Mouse (Mus musculus): ENCODE results near the gene Anks1b. TPM values are rescaled to one million over a fixed set of nuclear protein-coding genes. Genes with fewer than 3 reads are reported as not detected.
A peak's percentile ranks its signal among the peaks of the same experiment; 100 is the strongest.

Anks1b gene
- polyA plus RNA-seq, 1 experiment from 2014 or later: 1.8 TPM

DNA sequence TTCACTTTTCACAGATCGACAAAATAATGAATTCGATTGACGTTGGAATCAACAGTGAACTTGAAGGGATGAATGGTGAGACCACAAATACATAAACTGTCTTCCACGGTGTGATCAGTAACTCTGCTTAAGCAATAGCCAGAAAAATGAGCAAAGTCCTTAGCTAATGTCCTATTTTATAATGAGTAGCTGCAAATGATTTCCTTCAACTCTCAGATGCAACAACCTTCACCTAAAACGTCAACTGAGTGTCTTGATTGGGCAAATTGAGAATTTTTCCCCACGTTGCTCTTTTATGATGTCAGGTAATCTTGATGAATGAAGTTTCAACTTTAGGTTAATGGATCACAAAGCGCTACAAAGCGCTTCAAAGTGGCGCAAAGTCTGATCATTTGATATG lies 639.5 kb downstream of the Anks1b start:
- DNase-seq (ENCODE audit: low spot score) (no peak), ATAC-seq (ENCODE audit: low FRiP score, low TSS enrichment) (no peak)
- 66% methylated on average over 9 of the region's 9 CpGs for WGBS
- TF ChIP-seq EP300 (optimal IDR thresholded peaks at IDR 0.05) (no peak), CTCF (IDR thresholded peaks at IDR 0.05; ENCODE audit: low read depth) (no peak)
- Histone ChIP-seq H3K4me3 (ENCODE audit: low read depth, low read length) (no peak overlapping the region), H3K27me3 (ENCODE audit: control insufficient read depth, insufficient read depth, low read length) (no peaks in the 10 kb centered on the region), H3K4me1 (replicated peaks; ENCODE audit: control insufficient read depth, insufficient read depth) (no peaks in the 10 kb centered on the region), H3K36me3 (ENCODE audit: control insufficient read depth, insufficient read depth, low read length) (no peaks in the 10 kb centered on the region), H3K9ac (ENCODE audit: low read length) (no peak overlapping the region), H3K4me2 (replicated peaks; ENCODE audit: low read depth) (no peak overlapping the region), H3K27ac (replicated peaks) (no peak overlapping the region), H3K9me3 (ENCODE audit: control insufficient read depth, low read length) (no peaks in the 10 kb centered on the region)

DNA sequence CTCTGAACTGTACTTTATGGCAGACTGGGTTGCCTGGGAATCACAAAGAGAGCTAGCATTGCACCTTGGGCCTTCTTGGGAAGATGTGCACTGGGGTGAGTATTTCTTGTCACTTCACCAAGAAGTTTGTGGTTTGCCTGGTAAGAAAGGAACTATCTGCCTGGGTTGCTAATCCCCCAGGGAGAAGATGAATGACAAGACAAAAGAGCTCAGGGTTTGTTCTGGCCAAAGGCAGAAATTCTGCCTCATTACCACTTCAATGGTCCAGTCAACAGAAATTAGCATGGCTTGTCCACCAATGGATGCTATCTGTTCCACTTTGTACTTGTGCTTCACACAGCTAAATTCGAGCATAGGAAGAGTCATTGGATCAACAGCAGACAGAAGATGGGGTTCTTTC lies 658.5 kb downstream of the Anks1b start:
- WGBS: 77% methylated on average over 1 of the region's 1 CpGs
- ATAC-seq (ENCODE audit: low FRiP score, low TSS enrichment) (no peak), DNase-seq (ENCODE audit: low spot score) (no peak)
- Histone ChIP-seq H3K27ac (replicated peaks) (no peak overlapping the region), H3K9ac (ENCODE audit: low read length) (no peak overlapping the region), H3K27me3 (ENCODE audit: control insufficient read depth, insufficient read depth, low read length) (no peaks in the 10 kb centered on the region), H3K4me2 (replicated peaks; ENCODE audit: low read depth) (no peak overlapping the region), H3K4me1 (replicated peaks; ENCODE audit: control insufficient read depth, insufficient read depth) (no peaks in the 10 kb centered on the region), H3K4me3 (ENCODE audit: low read depth, low read length) (no peak overlapping the region), H3K9me3 (ENCODE audit: control insufficient read depth, low read length) (no peaks in the 10 kb centered on the region), H3K36me3 (ENCODE audit: control insufficient read depth, insufficient read depth, low read length) (no peaks in the 10 kb centered on the region)
- no peak for TF ChIP-seq EP300 (optimal IDR thresholded peaks at IDR 0.05)
- no peak for TF ChIP-seq CTCF (IDR thresholded peaks at IDR 0.05; ENCODE audit: low read depth)

DNA sequence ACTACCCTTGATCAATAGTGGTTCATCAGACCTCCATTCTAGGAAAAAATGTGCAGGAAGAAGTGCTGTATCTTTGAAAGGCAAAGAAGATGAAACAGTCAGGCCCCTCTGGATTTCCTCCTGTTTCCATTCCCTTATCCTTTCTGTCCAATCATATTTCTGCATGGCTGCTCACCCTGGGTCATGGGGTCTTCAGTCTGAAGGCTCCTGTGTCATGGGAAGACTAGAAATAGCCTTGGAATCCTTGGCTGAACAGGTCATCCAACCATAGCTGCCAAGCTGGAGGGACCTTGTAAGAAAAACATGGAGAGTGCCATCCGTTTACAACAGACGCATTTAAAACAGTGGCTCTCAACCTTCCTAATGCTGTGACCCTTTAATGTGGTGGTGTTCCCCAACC lies 662.1 kb downstream of the Anks1b start:
- DNase-seq (ENCODE audit: low spot score) (no peak), ATAC-seq (ENCODE audit: low FRiP score, low TSS enrichment) (no peak)
- H3K27ac ChIP-seq (replicated peaks): no peak overlapping the region
- H3K4me1 ChIP-seq (replicated peaks; ENCODE audit: control insufficient read depth, insufficient read depth): no peaks in the 10 kb centered on the region
- no peak overlapping the region for H3K4me3 ChIP-seq (ENCODE audit: low read depth, low read length)
- TF ChIP-seq CTCF (IDR thresholded peaks at IDR 0.05; ENCODE audit: low read depth) (no peak), EP300 (optimal IDR thresholded peaks at IDR 0.05) (no peak)
- no peak overlapping the region for H3K4me2 ChIP-seq (replicated peaks; ENCODE audit: low read depth)
- 88% methylated on average over 2 of the region's 2 CpGs for WGBS
- H3K9me3 ChIP-seq (ENCODE audit: control insufficient read depth, low read length): no peaks in the 10 kb centered on the region
- H3K27me3 ChIP-seq (ENCODE audit: control insufficient read depth, insufficient read depth, low read length): no peaks in the 10 kb centered on the region
- H3K36me3 ChIP-seq (ENCODE audit: control insufficient read depth, insufficient read depth, low read length): no peaks in the 10 kb centered on the region
- no peak overlapping the region for H3K9ac ChIP-seq (ENCODE audit: low read length)

DNA sequence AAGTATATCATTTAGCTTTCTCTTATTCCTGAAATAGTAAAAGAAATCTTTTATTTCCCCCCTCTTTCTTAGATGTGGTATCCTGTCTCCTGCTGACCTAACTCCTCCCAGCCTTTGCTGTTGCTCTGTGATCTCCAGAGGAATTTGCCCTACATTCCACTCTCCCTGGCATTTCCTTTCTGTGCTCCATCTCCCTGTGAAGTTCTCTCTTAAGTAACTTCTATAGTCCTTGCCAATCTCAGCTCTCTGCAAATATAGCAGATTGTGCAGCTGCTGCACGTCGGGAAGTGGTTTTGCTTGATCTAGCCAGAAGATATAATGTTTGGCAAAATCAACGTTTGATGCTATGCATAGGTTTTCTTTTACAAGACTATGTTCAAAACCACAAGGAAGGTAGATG lies 673.3 kb downstream of the Anks1b start:
- Histone ChIP-seq H3K27ac (replicated peaks) (no peak overlapping the region), H3K9ac (ENCODE audit: low read length) (no peak overlapping the region), H3K4me1 (replicated peaks; ENCODE audit: control insufficient read depth, insufficient read depth) (no peaks in the 10 kb centered on the region), H3K4me2 (replicated peaks; ENCODE audit: low read depth) (no peak overlapping the region), H3K4me3 (ENCODE audit: low read depth, low read length) (no peak overlapping the region), H3K27me3 (ENCODE audit: control insufficient read depth, insufficient read depth, low read length) (no peaks in the 10 kb centered on the region), H3K9me3 (ENCODE audit: control insufficient read depth, low read length) (no peaks in the 10 kb centered on the region), H3K36me3 (ENCODE audit: control insufficient read depth, insufficient read depth, low read length) (no peaks in the 10 kb centered on the region)
- ATAC-seq (ENCODE audit: low FRiP score, low TSS enrichment) (no peak), DNase-seq (ENCODE audit: low spot score) (no peak)
- TF ChIP-seq EP300 (optimal IDR thresholded peaks at IDR 0.05) (no peak), CTCF (IDR thresholded peaks at IDR 0.05; ENCODE audit: low read depth) (no peak)
- WGBS: 41% methylated on average over 3 of the region's 3 CpGs

DNA sequence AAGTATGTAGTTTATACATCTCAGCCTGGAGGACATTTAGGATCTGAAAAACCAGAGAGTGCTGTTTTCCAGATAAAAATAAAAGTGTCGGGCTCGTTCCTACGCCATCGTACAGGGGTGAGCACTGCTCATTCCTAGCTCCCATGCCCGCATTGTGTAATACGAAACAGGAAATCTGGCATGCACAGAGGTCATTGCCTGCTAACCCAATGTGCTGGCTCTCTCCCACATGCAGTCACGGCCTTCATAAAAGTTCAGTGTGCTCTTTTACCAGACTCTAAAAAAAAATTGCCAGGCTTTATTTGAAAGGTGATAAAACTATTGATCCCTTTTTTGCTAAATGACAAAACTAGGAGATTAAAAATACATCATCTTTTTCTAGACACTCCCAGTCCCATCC lies 689.6 kb downstream of the Anks1b start:
- Histone ChIP-seq H3K4me2 (replicated peaks; ENCODE audit: low read depth) (no peak overlapping the region), H3K9ac (ENCODE audit: low read length) (no peak overlapping the region), H3K27me3 (ENCODE audit: control insufficient read depth, insufficient read depth, low read length) (no peaks in the 10 kb centered on the region), H3K9me3 (ENCODE audit: control insufficient read depth, low read length) (no peaks in the 10 kb centered on the region), H3K4me3 (ENCODE audit: low read depth, low read length) (no peak overlapping the region), H3K27ac (replicated peaks) (no peak overlapping the region), H3K36me3 (ENCODE audit: control insufficient read depth, insufficient read depth, low read length) (no peaks in the 10 kb centered on the region), H3K4me1 (replicated peaks; ENCODE audit: control insufficient read depth, insufficient read depth) (no peaks in the 10 kb centered on the region)
- no peak for ATAC-seq (ENCODE audit: low FRiP score, low TSS enrichment)
- no peak for DNase-seq (ENCODE audit: low spot score)
- no peak for TF ChIP-seq CTCF (IDR thresholded peaks at IDR 0.05; ENCODE audit: low read depth)
- 80% methylated on average over 7 of the region's 7 CpGs for WGBS

DNA sequence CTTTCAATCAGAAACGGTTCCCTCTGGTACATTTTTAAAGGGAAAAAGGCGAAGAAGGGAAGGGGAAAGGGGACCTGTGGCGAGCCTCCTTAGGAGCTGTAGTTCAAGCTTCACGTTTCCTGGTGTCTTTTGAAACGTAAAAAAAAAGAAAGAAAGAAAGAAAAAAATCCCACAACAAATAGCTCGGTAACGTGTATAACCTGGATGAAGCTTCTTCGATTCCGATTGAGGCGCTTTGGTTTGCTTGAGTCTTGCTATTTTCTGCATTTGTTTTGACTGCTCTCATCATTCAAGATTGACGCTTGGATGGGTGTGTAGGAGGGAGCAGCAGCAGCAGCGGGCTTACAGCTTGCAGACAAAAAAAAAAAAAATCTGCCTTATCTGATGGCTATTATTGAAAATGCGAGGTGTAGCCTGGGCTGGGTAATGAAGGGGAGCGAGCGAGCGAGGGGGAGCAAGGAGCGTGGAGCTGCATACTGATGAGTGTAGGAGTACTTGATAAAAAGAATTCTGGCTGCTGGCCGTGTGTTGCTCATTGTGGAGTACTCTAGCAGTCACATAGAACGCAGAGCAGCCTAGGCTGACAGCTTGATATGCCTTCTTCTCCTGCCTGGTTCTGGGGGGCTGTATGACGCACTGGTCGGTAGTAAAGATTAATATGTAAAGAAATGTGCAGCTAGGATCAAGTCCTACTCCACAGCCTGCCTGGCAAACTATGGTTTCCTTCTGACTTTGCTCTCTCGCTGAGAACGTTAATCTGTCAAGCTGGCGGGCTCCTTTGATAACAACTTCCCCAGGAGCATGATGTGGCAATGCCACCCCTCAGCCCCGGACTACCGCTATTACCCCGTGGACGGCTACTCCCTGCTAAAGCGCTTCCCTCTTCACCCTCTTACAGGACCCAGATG lies 703.1 kb downstream of the Anks1b start:
- Histone ChIP-seq H3K4me1 (replicated peaks; ENCODE audit: control insufficient read depth, insufficient read depth) (no peaks in the 10 kb centered on the region), H3K4me3 (ENCODE audit: low read depth, low read length) (no peak overlapping the region), H3K4me2 (replicated peaks; ENCODE audit: low read depth) (0 out of 2 replicates have a peak overlapping the region, but pooled peaks have one; percentile 11), H3K27ac (replicated peaks) (no peak overlapping the region), H3K9ac (ENCODE audit: low read length) (no peak overlapping the region), H3K36me3 (ENCODE audit: control insufficient read depth, insufficient read depth, low read length) (no peaks in the 10 kb centered on the region), H3K9me3 (ENCODE audit: control insufficient read depth, low read length) (no peaks in the 10 kb centered on the region), H3K27me3 (ENCODE audit: control insufficient read depth, insufficient read depth, low read length) (no peaks in the 10 kb centered on the region)
- no peak for TF ChIP-seq EP300 (optimal IDR thresholded peaks at IDR 0.05)
- no peak for TF ChIP-seq CTCF (IDR thresholded peaks at IDR 0.05; ENCODE audit: low read depth)
- peak; percentile 18 for DNase-seq (ENCODE audit: low spot score)
- ATAC-seq (ENCODE audit: low FRiP score, low TSS enrichment): peak; percentile 38; the same call in 1 of the 2 replicates
- WGBS: 26% methylated on average over 29 of the region's 29 CpGs
